Mouse (Mus musculus): ENCODE measurements around the gene Gtf2b. TPM values are rescaled to one million over a fixed set of nuclear protein-coding genes. Genes with fewer than 3 reads are reported as not detected.
A peak's percentile ranks its signal among the peaks of the same experiment; 100 is the strongest.

Gene Gtf2b
- total RNA-seq, 2 experiments from 2014 or later = 38.0 to 42.0 TPM

- DNase-seq (ENCODE audit: low spot score in 2 of 2) = no peak
- intact Hi-C loops (cut with DNase I) = no loop called here
Observed at GRCm38 (mm10) chr3:142786423-142787072, 21.7 kb downstream of the Gtf2b start.

GRCm38 (mm10) chr3:142795587-142795986, 30.7 kb downstream of the Gtf2b start:
- peak in 1 of 2 experiments; percentile 35 for DNase-seq (ENCODE audit: low spot score in 2 of 2)
- intact Hi-C loops (cut with DNase I) = no loop called here

DNA sequence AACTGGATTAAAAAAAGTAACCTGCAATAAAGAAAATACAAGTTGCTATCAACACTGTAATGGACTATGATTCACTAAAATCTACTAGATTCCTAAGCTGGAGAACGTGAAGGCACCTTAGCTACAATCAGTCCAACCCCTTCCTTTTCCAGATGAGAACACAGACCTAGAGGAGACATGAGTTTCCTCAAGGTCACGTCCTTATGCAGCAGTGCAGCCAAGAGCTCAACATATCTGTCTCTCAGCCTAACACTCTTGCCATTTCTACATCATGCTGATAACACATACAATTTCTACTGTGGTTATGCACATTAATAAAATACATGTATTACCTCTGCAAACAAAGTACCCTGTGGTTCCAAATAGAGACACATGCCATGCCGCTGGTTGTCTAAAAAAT, 46.7 kb downstream of the Gtf2b start:
- DNase-seq (ENCODE audit: low spot score in 2 of 2) = no peak
- intact Hi-C loops (cut with DNase I) = no loop called here

DNA sequence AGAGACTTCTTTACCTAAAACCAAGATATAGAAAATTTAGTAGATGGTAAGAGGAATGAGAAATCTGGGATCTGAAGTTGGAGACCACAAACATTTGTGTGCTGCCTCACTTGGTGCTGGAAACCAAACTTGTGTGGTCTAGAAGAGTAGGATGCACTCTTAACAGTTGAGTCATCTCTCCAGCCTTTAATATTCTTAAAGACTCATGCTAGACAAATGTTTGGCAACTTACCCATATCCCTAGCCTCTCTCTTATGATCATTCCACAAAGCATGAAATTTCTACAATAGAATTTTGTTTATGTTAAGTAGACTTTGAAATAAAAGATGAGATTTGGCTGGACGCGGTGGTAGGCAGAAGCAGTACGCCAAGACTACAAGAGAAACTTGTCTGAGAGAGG, 52.7 kb downstream of the Gtf2b start:
- DNase-seq (ENCODE audit: low spot score in 2 of 2) = no peak
- intact Hi-C loops (cut with DNase I) = no loop called here

DNA sequence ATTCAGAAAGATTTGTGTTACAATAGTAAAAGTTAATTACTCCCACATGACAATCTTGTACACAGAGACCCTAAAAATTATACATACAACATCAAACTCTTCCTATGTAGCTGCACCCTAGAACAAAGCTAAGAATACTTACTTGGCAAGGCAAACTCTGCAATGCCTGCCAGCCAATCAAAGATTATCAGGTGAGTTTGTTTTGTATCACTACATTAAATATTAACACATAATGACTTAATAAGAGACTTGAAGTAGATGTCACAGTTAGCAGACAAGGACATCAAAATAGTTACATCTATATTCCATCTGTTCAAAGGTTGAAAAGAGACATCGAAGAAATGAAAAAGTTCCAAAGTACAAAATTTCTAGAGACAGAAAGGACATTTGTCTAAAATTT, 58.8 kb downstream of the Gtf2b start:
- DNase-seq (ENCODE audit: low spot score in 2 of 2) = no peak
- intact Hi-C loops (cut with DNase I) = no loop called here

GRCm38 (mm10) chr3:142826449-142827146, 61.8 kb downstream of the Gtf2b start:
- no peak for DNase-seq (ENCODE audit: low spot score in 2 of 2)
- intact Hi-C loops (cut with DNase I) = no loop called here

DNA sequence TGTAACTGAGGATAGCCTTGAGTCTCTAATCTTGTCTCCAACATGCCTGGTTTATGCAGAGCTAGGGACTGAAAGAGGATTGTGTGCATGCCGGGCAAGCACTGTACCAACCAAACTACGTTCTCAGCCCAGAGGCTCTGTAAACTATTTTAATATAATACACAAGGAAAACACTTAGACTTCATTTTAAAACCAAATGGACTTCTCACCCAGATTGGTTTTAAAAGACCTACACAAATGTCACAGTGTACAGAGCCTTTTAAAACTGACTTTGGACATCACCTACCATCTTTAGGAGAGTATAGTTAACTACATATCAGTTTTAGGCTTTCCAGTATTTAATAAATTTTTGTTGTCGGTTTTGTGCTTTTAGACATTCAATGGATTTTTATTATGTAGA, 68.1 kb downstream of the Gtf2b start:
- intact Hi-C loops (cut with DNase I) = no loop called here
- no peak for DNase-seq (ENCODE audit: low spot score in 2 of 2)

Other genes starting within 250 kb of the Gtf2b start
- gene Gbp7, start 234.7 kb upstream of the Gtf2b start, total RNA-seq (2021) = 1 to 10 TPM; 3.5 to 3.8 TPM
- 1 to 10 TPM; 5.6 to 6.3 TPM for gene Gbp3, start 205.0 kb upstream of the Gtf2b start, total RNA-seq (2021)
- not detected for gene Gbp2b, start 170.2 kb upstream of the Gtf2b start, total RNA-seq (2021)
- gene Gbp2, start 144.4 kb upstream of the Gtf2b start, total RNA-seq (2021) = 1 to 10 TPM; 1.1 TPM
- gene Kyat3, start 64.0 kb upstream of the Gtf2b start, total RNA-seq (2021) = 1 to 10 TPM; 4.7 to 5.2 TPM
- 10 to 100 TPM; 23.8 to 30.1 TPM for gene Pkn2, start 117.0 kb downstream of the Gtf2b start, total RNA-seq (2021)

Data from left cerebral cortex, postnatal 14 days (tissue).